Mouse (Mus musculus) megakaryocyte, embryonic 14.5 days (primary cell): ENCODE results near the gene Dgka.

ENCODE experiments used
- FLI1 ChIP-seq: IDR thresholded peaks from 2 replicates; pipeline ENCODE4 v1.6.1; 2012; ENCODE audit warnings: low read length, inconsistent platforms, mixed read lengths
- GATA1 ChIP-seq: IDR thresholded peaks from 3 replicates; pipeline ENCODE4 v1.6.1; 2012; ENCODE audit warnings: mixed read lengths, low read length, inconsistent platforms, borderline replicate concordance

GRCm38 (mm10) chr10:128671148-128671547 lies 73.5 kb downstream of the Dgka start:
- no peak for TF ChIP-seq GATA1
- TF ChIP-seq FLI1: no peak
